15 mouse cellular contexts compared by ENCODE assay signal in the genomic region with DNA sequence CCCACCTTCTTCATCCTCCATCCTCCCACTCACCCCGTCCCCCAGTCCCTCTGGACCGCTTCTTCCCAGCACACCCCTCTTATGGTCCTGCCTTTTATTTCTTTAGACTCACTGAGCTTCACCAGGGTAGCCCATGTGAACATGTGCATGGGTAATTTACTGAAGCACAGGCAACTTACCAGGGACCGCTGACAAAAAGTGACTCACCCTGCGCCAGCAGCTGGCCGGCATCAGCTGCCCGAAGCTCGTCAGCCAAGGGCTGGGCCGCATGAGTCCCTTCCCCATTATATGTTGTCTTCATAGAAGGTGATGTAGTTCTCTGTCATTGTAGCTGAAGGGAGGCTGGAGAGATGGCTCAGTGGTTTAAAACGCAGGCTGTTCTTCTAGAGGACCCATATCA.
DNase-seq lines count a peak whose midpoint lies in the region; TF ChIP-seq lines count a peak whose summit lies in the region.
"Had no signal": no experiment of that assay in that cellular context is flagged by ENCODE, and none has a peak within 500 bp of the region (broad histone marks: within the 10 kb centered on the region; RNA-seq: fewer than 3 reads in every experiment).

No protein-coding gene starts in this region.

- no peak for TF ChIP-seq CTCF in layer of hippocampus, adult 2 months (conservative IDR thresholded peaks at IDR 0.05)
- no peak for TF ChIP-seq CTCF in C2C12 (IDR thresholded peaks at IDR 0.05; ENCODE audit: control insufficient read depth, insufficient read depth, insufficient read length)

- no peak overlapping the region for H3ac ChIP-seq in C2C12 (ENCODE audit: control insufficient read depth, insufficient read length, low read depth)

- H3K79me2 ChIP-seq in C2C12 (ENCODE audit: control insufficient read depth, insufficient read depth), result no peaks in the 10 kb centered on the region

- peak; percentile 25 for DNase-seq in gastrocnemius, postnatal 10 days
- DNase-seq in gastrocnemius, postnatal 36 days, result no peak
- no peak for DNase-seq in layer of hippocampus, adult 2 months (ENCODE audit: low spot score in 2 of 2)
- DNase-seq in layer of hippocampus, postnatal 25 days (ENCODE audit: extremely low spot score in 1 of 2, low spot score in 1 of 2), result no peak
- peak; percentile 39 for DNase-seq in brain, adult 2 months (ENCODE audit: low read depth, low spot score)
- DNase-seq in ovary, postnatal 10 days (ENCODE audit: low spot score), result no peak
- DNase-seq: adrenal gland, adult 8-10 months; adrenal gland, postnatal 36 days; cerebellum, adult 11 months; cerebellum, adult 8-10 months; cerebellum, postnatal 25 days had no signal

- intact Hi-C loops in gastrocnemius, postnatal 36 days (cut with DNase I), result loop anchor here (10.0 kb wide), 2 partner anchors 51 to 189 kb away; no protein-coding TSS in a partner anchor

- peaks cover 4% of the 10 kb centered on the region for H3K36me3 ChIP-seq in C2C12 (ENCODE audit: control insufficient read depth, insufficient read depth)
- H3K36me3 ChIP-seq: hindbrain, embryonic 12.5 days had no signal

- no peaks in the 10 kb centered on the region for H3K27me3 ChIP-seq in C2C12 (ENCODE audit: control insufficient read depth, insufficient read depth, insufficient read length)
- H3K27me3 ChIP-seq: embryonic facial prominence, embryonic 13.5 days; heart, embryonic 13.5 days; hindbrain, embryonic 12.5 days had no signal

- no peaks in the 10 kb centered on the region for H3K79me3 ChIP-seq in C2C12 (ENCODE audit: low read depth)

- H3K27ac ChIP-seq in layer of hippocampus, adult 2 months, result peak overlapping the region; percentile 29; the same call in 1 of the 2 replicates
- H3K27ac ChIP-seq: embryonic facial prominence, embryonic 13.5 days; heart, embryonic 13.5 days; hindbrain, embryonic 12.5 days had no signal

- H3K4me3 ChIP-seq in layer of hippocampus, adult 2 months, result no peak overlapping the region
- no peak overlapping the region for H3K4me3 ChIP-seq in C2C12 (ENCODE audit: insufficient read depth, poor library complexity, severe bottlenecking)
- H3K4me3 ChIP-seq: embryonic facial prominence, embryonic 13.5 days; heart, embryonic 13.5 days; hindbrain, embryonic 12.5 days had no signal

TF ChIP-seq in C2C12, 6 proteins besides CTCF, POLR2A, EP300 and RAD21:
- no peak for TF ChIP-seq MYOG (IDR thresholded peaks at IDR 0.05; ENCODE audit: control insufficient read depth, extremely low read depth, insufficient read length)
- peak; percentile 68 for TF ChIP-seq FOSL1 (IDR thresholded peaks at IDR 0.05; ENCODE audit: insufficient read depth, low read length, poor library complexity, severe bottlenecking)
- peak; percentile 29 for TF ChIP-seq USF1 (IDR thresholded peaks at IDR 0.05; ENCODE audit: low read depth)
- peak; percentile 86 for TF ChIP-seq MAX (IDR thresholded peaks at IDR 0.05)
- TF ChIP-seq CEBPB (IDR thresholded peaks at IDR 0.05; ENCODE audit: low read depth), result no peak
- TF ChIP-seq MYOD1 (IDR thresholded peaks at IDR 0.05; ENCODE audit: control insufficient read depth, insufficient read length, low read depth), result peak; percentile 92

Comparison
In these comparisons a context has a peak if more than half of its experiments do, and no peak if none do; other contexts are left out.
1. DNase-seq: peak in gastrocnemius, postnatal 10 days (single experiment) and brain, adult 2 months (single experiment); none in gastrocnemius, postnatal 36 days (0 of 2), layer of hippocampus, adult 2 months (0 of 2), layer of hippocampus, postnatal 25 days (0 of 2) and ovary, postnatal 10 days (single experiment).